Mouse (Mus musculus) kidney, adult 9 months (tissue): ENCODE data around the gene Upk3a.

Source experiments
- DNase-seq: peaks from one replicate; pipeline ENCODE4 v3.0.0; 2022

Gene Upk3a

GRCm38 (mm10) chr15:85016951-85017664 is at the start of gene Upk3a:
TSS of gene Upk3a (plus strand) at chr15:85017141.
- peak; percentile 46 for DNase-seq

GRCm38 (mm10) chr15:84968534-84968933 is 48.4 kb upstream of the Upk3a start:
- DNase-seq, result no peak

GRCm38 (mm10) chr15:84972860-84973543 is 43.9 kb upstream of the Upk3a start:
- peak; percentile 90 for DNase-seq

GRCm38 (mm10) chr15:84973544-84973871 is 43.4 kb upstream of the Upk3a start:
- DNase-seq, result no peak

GRCm38 (mm10) chr15:84975729-84976128 is 41.2 kb upstream of the Upk3a start:
- no peak for DNase-seq

- DNase-seq, result no peak
Observed at GRCm38 (mm10) chr15:84981609-84982313, 35.2 kb upstream of the Upk3a start.

GRCm38 (mm10) chr15:84982888-84983287 is 34.1 kb upstream of the Upk3a start:
- no peak for DNase-seq

- DNase-seq, result no peak
Observed at GRCm38 (mm10) chr15:84983721-84984120, 33.2 kb upstream of the Upk3a start.

- DNase-seq, result no peak
Observed at GRCm38 (mm10) chr15:84985516-84986160, 31.3 kb upstream of the Upk3a start.

GRCm38 (mm10) chr15:84986171-84987019 is 30.5 kb upstream of the Upk3a start:
- no peak for DNase-seq

- peak; percentile 43 for DNase-seq
Observed at GRCm38 (mm10) chr15:84987020-84987815, 29.7 kb upstream of the Upk3a start.

GRCm38 (mm10) chr15:84987874-84988825 is 28.8 kb upstream of the Upk3a start, which contains the start of gene 5031439G07Rik:
TSS of gene 5031439G07Rik (minus strand) at chr15:84988551.
- DNase-seq, result peak; percentile 97

- no peak for DNase-seq
Observed at GRCm38 (mm10) chr15:84989098-84989497, 27.8 kb upstream of the Upk3a start.

- no peak for DNase-seq
Observed at GRCm38 (mm10) chr15:84989771-84990170, 27.2 kb upstream of the Upk3a start.

GRCm38 (mm10) chr15:84994498-84994897 is 22.4 kb upstream of the Upk3a start:
- no peak for DNase-seq

GRCm38 (mm10) chr15:84995041-84995440 is 21.9 kb upstream of the Upk3a start:
- DNase-seq, result no peak

- DNase-seq, result peak; percentile 63
Observed at GRCm38 (mm10) chr15:84995967-84996366, 21.0 kb upstream of the Upk3a start.

GRCm38 (mm10) chr15:84997768-84998454 is 19.0 kb upstream of the Upk3a start:
- no peak for DNase-seq

GRCm38 (mm10) chr15:84999911-85000310 is 17.0 kb upstream of the Upk3a start:
- DNase-seq, result no peak
